In the genomic region with DNA sequence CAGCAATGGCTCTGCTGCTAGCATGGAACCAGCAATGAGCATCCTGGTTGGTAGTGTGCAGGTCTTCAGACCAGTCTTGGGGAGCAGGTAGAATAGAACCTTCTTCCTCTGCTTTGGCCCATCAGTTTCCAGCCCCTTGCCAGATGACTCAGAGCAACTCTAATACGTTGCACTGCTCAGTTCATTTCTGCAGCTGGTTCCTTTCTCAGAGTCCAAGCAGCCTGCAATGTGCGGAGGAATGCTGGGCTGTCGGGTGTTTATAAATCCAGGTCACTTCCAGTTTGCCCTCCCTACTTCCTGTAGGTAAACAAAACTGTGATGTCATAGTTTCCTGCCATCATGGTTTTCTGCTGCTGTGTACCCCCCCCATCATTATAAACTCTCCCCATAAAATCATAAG, we compare ENCODE assay signal across 22 mouse cellular contexts. TPM values are rescaled to one million over a fixed set of nuclear protein-coding genes. Genes with fewer than 3 reads are reported as not detected.
DNase-seq lines count a peak whose midpoint lies in the region; ATAC-seq and TF ChIP-seq lines count a peak whose summit lies in the region.
"Had no signal": no experiment of that assay in that cellular context is flagged by ENCODE, and none has a peak within 500 bp of the region (broad histone marks: within the 10 kb centered on the region; RNA-seq: fewer than 3 reads in every experiment).

No protein-coding gene starts in this region.

- no peaks in the 10 kb centered on the region for H3K36me3 ChIP-seq in kidney, embryonic 15.5 days
- no peaks in the 10 kb centered on the region for H3K36me3 ChIP-seq in kidney, adult 2 months (ENCODE audit: control insufficient read depth, insufficient read depth, low read length)
- H3K36me3 ChIP-seq in lung, embryonic 14.5 days (ENCODE audit: insufficient read depth), result no peaks in the 10 kb centered on the region
- H3K36me3 ChIP-seq: embryonic facial prominence, embryonic 10.5 days; heart, embryonic 15.5 days had no signal

- WGBS in kidney, embryonic 15.5 days, result 37% methylated on average over 3 of the region's 3 CpGs
- 54% methylated on average over 3 of the region's 3 CpGs for WGBS in kidney, adult 2 months
- WGBS in lung, embryonic 14.5 days, result 30% methylated on average over 3 of the region's 3 CpGs

- no peaks in the 10 kb centered on the region for H3K27me3 ChIP-seq in kidney, embryonic 15.5 days
- H3K27me3 ChIP-seq in kidney, adult 2 months (replicated peaks; ENCODE audit: control insufficient read depth, insufficient read depth, low read length), result no peaks in the 10 kb centered on the region; the same call in 1 of the 2 replicates
- H3K27me3 ChIP-seq in lung, embryonic 14.5 days (ENCODE audit: insufficient read depth, low read length), result no peaks in the 10 kb centered on the region
- H3K27me3 ChIP-seq: CH12.LX; forebrain, embryonic 13.5 days; heart, embryonic 15.5 days had no signal

- H3K4me3 ChIP-seq in kidney, embryonic 15.5 days (replicated peaks), result no peak overlapping the region
- no peak overlapping the region for H3K4me3 ChIP-seq in kidney, adult 2 months (ENCODE audit: insufficient read depth, low read depth, low read length)
- no peak overlapping the region for H3K4me3 ChIP-seq in lung, embryonic 14.5 days (ENCODE audit: low read depth, low read length)
- H3K4me3 ChIP-seq: embryonic facial prominence, embryonic 10.5 days; forebrain, embryonic 13.5 days; heart, adult 2 months; heart, embryonic 15.5 days had no signal

- H3K27ac ChIP-seq in kidney, embryonic 15.5 days, result no peak overlapping the region
- H3K27ac ChIP-seq in kidney, adult 2 months (ENCODE audit: insufficient read depth, low read depth, low read length), result no peak overlapping the region
- no peak overlapping the region for H3K27ac ChIP-seq in lung, embryonic 14.5 days (ENCODE audit: low read depth)
- H3K27ac ChIP-seq: embryonic facial prominence, embryonic 10.5 days; forebrain, embryonic 13.5 days; heart, adult 2 months; heart, embryonic 15.5 days had no signal

- H3K9me3 ChIP-seq in kidney, embryonic 15.5 days (replicated peaks), result no peaks in the 10 kb centered on the region
- no peaks in the 10 kb centered on the region for H3K9me3 ChIP-seq in lung, embryonic 14.5 days (ENCODE audit: low read depth, low read length)
- H3K9me3 ChIP-seq: embryonic facial prominence, embryonic 10.5 days; forebrain, embryonic 13.5 days; heart, embryonic 15.5 days had no signal

- no peak for TF ChIP-seq CTCF in kidney, adult 2 months (conservative IDR thresholded peaks at IDR 0.05; ENCODE audit: insufficient read depth, insufficient read length, low read depth, low read length)
- TF ChIP-seq CTCF in lung, embryonic 14.5 days (IDR thresholded peaks at IDR 0.05; ENCODE audit: low read depth), result no peak

- ATAC-seq in kidney, embryonic 15.5 days (replicated peaks; ENCODE audit: low FRiP score), result 0 out of 2 replicates have a peak, but pooled peaks have one; percentile 43
- ATAC-seq in lung, embryonic 14.5 days (ENCODE audit: insufficient read depth), result peak; percentile 74
- ATAC-seq: forebrain, embryonic 13.5 days; forebrain, postnatal 0 days had no signal

- H3K9ac ChIP-seq in kidney, embryonic 15.5 days, result no peak overlapping the region
- no peak overlapping the region for H3K9ac ChIP-seq in lung, embryonic 14.5 days
- H3K9ac ChIP-seq: forebrain, embryonic 13.5 days; forebrain, postnatal 0 days; heart, embryonic 15.5 days had no signal

- no peak for TF ChIP-seq POLR2A in kidney, adult 2 months (IDR thresholded peaks at IDR 0.05; ENCODE audit: low read depth, low read length)

- H3K4me2 ChIP-seq in kidney, embryonic 15.5 days, result no peak overlapping the region
- no peak overlapping the region for H3K4me2 ChIP-seq in lung, embryonic 14.5 days
- H3K4me2 ChIP-seq: forebrain, embryonic 13.5 days; heart, embryonic 11.5 days; heart, embryonic 15.5 days had no signal

- DNase-seq in kidney, adult 2 months, result no peak
- peak; percentile 63 for DNase-seq in lung, embryonic 14.5 days
- no peak for DNase-seq in lung, adult 18-20 months
- DNase-seq in lung, postnatal 4 days, result peak; percentile 9 to 38
- DNase-seq in lung, postnatal 10 days, result no peak
- DNase-seq in yolk sac, embryonic 10.5 days (ENCODE audit: low spot score), result peak; percentile 22
- DNase-seq in left cerebral cortex, adult 18-20 months (ENCODE audit: low spot score in 2 of 2), result no peak
- DNase-seq: adrenal gland, adult 2 months; adrenal gland, postnatal 25 days; cerebellum, adult 18-20 months; cerebellum, adult 9-11 months; cerebellum, postnatal 36 days; forebrain, postnatal 0 days; gastrocnemius, postnatal 14 days; heart, adult 2 months; heart, postnatal 14 days had no signal

- no peaks in the 10 kb centered on the region for H3K4me1 ChIP-seq in kidney, embryonic 15.5 days
- H3K4me1 ChIP-seq in kidney, adult 2 months (ENCODE audit: control insufficient read depth, insufficient read depth, low read length), result no peaks in the 10 kb centered on the region
- H3K4me1 ChIP-seq in lung, embryonic 14.5 days (ENCODE audit: insufficient read depth), result peaks cover 3% of the 10 kb centered on the region; the same call in 1 of the 2 replicates
- H3K4me1 ChIP-seq: embryonic facial prominence, embryonic 10.5 days; forebrain, embryonic 13.5 days; heart, embryonic 15.5 days had no signal

RNA-seq across cellular contexts. Expression of a gene that starts 21.0 kb away (rescaled TPM):
- polyA plus RNA-seq in kidney, embryonic 15.5 days (2015; fragmentation: Nextera tagmentation; extraction: Ambion mirVana), result 21.1 TPM in 2 replicates
- polyA plus RNA-seq in kidney, adult 2 months (2012; rRNA removed), result 28.6 and 33.1 TPM in 2 replicates
- polyA plus RNA-seq in lung, embryonic 14.5 days (2014; fragmentation: Nextera tagmentation; extraction: Ambion mirVana), result 5.6 and 8.3 TPM in 2 replicates
- 10 to 100 TPM; 14.1 to 15.2 TPM for total RNA-seq in left cerebral cortex, adult 18-20 months (2021)

Comparison
In these comparisons a context has a peak if more than half of its experiments do, and no peak if none do; other contexts are left out.
1. DNase-seq: peak in lung, embryonic 14.5 days (single experiment), lung, postnatal 4 days (2 of 2) and yolk sac, embryonic 10.5 days (single experiment); none in kidney, adult 2 months (single experiment), lung, adult 18-20 months (0 of 2), lung, postnatal 10 days (single experiment) and left cerebral cortex, adult 18-20 months (0 of 2).